Mouse (Mus musculus): ENCODE measurements around the gene Sbsn.

DNA sequence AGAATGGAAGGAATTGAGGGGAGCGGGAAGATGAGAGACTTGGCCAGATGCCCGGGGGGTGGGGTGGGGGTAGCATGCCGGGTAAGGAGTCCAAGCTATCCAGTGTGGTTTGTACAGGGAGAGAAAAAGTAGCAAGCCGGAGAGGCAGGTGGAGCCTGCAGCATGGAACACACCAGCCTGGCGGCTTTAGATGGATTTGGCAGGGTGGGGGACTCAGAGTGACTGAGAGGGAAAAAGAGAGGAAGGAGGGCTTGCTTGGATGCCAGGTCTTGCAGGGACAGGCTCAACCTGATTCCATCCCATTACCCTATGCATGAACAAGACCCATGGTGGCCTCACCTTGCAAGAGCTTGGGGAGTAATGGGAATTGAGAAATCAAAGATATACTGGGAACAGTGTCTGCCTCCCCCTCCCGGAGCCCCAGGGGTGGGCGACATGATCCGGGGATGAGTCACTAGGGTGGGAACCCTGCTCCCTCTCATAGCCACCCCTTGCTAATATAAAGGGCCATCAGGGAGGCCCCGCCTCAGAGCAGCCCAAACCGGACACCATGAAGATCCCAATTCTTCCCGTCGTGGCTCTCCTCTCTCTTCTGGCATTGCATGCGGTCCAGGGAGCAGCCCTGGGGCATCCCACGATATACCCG is 36.2 kb downstream of the Sbsn start, which contains the start of gene Krtdap:
- TF ChIP-seq CTCF (IDR thresholded peaks at IDR 0.05; ENCODE audit: low read depth, low read length) (no peak), POLR2A (IDR thresholded peaks at IDR 0.05; ENCODE audit: borderline replicate concordance, low read depth, low read length) (no peak)

Data from bone marrow macrophage, adult 2 months (primary cell).